Mouse (Mus musculus) adrenal gland, postnatal 25 days (tissue): ENCODE data around the gene Kcna2. TPM values are rescaled to one million over a fixed set of nuclear protein-coding genes. Genes with fewer than 3 reads are reported as not detected.

ENCODE experiments used
- DNase-seq: peaks from one replicate; pipeline ENCODE4 v3.0.0; 2021; ENCODE audit warnings: mixed read lengths
- long read RNA-seq: library from polyadenylated mRNA; stranded (forward); transcript quantifications from one replicate; pipeline ENCODE4 v2.0.0, GENCODE M21; 2021
- total RNA-seq: library from RNA; stranded (reverse); gene quantifications from 2 replicates; pipeline ENCODE4 v1.2.3, GENCODE M21; 2021

Kcna2 gene
- 0.95 and 1.2 TPM in 2 replicates for total RNA-seq
- long read RNA-seq, partial matches to known transcripts, result 0 of 1 reads
- long read RNA-seq, other reads (novel, unspliced or antisense), result 1 of 1 reads

DNA sequence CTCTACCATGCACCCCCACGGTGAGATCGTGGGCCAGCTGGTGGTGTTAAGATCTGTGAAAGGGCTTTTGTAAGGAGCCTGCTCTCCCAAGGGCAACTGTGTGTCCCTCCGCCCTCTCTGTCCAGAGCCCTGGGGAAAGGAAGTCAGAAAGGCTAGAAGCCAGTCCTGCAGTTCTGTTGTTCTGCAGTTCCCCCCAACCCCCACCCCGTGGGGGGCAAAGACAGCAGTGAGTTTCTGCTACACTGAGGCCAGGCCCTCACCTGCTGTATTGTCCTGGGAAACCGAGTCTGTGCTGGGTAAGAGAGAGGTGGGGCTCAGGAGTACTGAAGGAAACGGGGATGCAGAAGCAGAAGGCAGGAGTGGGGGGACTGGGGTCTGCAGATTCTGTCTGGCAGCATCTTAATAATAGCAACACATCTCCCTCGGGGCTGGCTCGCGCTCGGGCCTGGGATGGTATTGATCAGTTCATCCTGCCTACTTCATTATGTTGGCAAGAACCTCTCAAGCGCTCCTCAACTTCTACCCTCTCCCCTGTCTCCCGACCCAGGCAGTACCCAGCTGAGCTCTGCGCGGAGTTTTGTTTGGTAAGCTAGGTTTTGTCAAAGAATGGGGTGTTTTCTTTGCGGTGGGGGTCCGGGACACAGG, at the start of gene Kcna2:
Gene Kcna2 (plus strand): TSS at position 336 of the 645 bp plus-strand sequence.
- no peak for DNase-seq

DNA sequence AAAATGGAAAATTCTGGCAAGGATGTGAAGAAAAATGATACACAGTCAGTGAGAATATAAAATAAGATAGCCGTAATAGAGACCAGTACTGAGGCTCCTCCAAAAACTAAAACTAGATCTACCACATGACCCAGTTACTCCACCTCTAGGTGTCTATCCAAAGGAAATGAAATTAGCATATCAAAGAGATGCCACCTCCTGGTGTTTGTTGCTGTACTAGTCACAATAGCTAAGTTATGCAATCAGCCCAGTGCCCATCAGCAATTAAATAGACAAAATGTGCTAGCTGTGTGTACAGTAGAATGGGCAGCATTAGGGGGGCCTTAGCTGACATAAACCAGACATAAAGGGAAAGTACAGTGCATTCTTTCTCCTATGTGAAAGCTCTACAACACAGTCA, 39.5 kb upstream of the Kcna2 start:
- DNase-seq, result no peak

DNA sequence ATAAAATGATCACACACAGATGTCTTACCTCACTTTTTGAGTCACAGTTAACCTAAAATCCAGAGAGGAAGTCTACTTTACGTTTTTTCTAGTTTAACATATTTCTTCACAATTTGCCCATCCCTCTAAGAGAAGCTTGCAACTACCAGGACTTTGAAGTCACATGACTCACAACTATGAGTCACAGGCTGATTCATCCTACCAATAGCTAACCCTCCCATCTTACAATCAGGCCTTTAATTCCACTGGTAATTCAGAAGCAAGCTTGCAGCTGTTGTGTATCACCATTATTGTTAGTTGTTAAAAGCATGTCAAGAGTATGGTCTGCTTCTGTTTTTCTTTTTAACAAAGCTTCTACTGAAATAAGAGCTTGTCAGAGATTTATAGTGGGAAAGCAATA, 38.2 kb upstream of the Kcna2 start:
- DNase-seq, result no peak

DNA sequence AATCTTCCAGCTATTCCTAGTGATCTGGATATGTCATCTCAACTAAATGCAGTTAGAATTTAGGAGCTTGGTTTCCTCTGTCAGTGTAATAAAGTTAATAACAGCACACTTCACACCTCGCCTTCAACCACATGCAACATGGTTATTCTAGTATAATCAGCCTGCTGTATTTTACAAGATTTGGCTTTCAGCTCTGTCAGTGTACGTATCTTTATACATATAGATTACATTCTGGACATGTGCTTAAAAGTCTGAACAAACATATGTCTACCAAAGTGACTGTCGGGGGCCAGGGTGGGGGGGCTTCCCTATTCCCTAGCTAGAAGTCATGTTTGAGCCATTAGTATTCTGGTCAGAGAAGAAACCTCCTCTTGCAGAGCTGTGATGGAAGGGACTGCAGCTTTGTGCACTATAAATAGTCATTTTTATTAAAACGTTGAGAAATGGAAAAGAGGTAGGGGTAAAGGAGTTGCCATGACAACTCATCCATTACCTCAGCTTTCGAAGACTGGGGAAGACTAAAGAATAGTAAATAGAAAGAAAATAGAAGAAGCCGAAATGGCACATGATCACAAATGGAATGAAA, 35.3 kb upstream of the Kcna2 start:
- no peak for DNase-seq

- DNase-seq, result no peak
Observed at GRCm38 (mm10) chr3:107066165-107066850, 34.6 kb upstream of the Kcna2 start.

GRCm38 (mm10) chr3:107067245-107067644, 33.7 kb upstream of the Kcna2 start:
- no peak for DNase-seq

DNA sequence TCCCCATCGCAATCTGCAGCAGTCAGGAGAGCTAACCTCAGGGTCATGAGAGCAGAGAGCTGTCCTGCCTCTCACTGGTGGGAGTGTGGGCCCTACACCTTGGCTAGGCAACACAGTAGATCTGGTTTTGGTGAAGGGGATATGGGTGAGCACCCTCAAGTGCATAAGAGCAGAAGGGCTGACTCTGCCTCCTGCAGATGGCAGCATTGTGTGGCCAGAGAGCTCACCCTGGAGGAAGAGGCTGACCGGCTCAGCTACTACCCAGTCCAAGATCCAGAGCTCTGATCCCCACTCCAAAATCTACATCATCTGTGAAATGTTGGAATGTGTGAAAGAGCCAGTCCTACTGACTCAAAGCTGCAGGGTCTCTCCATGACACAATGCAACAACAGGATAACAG, 27.1 kb upstream of the Kcna2 start:
- DNase-seq, result no peak

DNA sequence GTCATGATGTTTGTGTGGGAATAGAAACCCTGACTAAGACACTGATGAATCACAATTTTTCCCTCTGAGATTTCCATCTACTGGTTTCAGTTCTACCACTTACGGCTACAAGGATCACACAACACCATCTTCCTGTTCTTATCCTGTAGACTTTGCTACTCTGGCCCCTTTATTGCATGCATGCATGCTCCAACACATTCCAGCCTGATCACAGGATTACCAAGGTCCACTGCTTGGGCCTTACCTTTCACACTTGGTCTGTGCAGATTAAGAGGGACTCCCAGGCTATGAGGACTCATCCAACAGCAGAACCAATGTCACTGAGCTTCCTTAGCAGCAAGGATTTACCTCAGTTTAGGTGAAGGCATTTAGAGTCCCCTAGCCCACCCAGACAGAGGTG, 25.2 kb upstream of the Kcna2 start:
- DNase-seq, result no peak

DNA sequence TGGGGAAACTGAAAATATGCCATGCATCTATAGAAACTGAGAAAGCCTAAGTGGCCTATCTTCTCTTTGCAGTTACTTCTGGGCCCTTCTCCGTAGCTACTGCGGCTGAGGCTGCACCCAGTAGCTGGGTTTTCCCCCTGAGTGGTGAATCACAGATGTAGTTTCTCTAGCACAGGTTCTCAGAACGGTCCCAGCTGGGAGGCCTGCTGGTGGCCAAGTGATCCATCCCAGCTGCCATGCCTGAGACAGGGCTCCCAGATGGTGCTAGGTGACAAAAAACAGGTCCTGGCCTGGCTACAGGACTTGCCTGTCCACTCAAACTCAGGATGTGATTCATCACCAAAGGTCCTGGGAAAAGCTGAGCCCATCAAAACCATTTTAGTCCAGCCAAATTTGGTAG, 24.3 kb upstream of the Kcna2 start:
- no peak for DNase-seq

GRCm38 (mm10) chr3:107077101-107077500, 23.8 kb upstream of the Kcna2 start:
- DNase-seq, result no peak

- no peak for DNase-seq
Observed at GRCm38 (mm10) chr3:107080803-107081202, 20.1 kb upstream of the Kcna2 start.

GRCm38 (mm10) chr3:107081227-107081626, 19.7 kb upstream of the Kcna2 start:
- DNase-seq, result no peak

GRCm38 (mm10) chr3:107084586-107084985, 16.4 kb upstream of the Kcna2 start:
- DNase-seq, result no peak

GRCm38 (mm10) chr3:107087410-107087809, 13.5 kb upstream of the Kcna2 start:
- DNase-seq, result no peak

- DNase-seq, result no peak
Observed at GRCm38 (mm10) chr3:107088820-107089219, 12.1 kb upstream of the Kcna2 start.

GRCm38 (mm10) chr3:107089475-107089874, 11.5 kb upstream of the Kcna2 start:
- DNase-seq, result no peak

DNA sequence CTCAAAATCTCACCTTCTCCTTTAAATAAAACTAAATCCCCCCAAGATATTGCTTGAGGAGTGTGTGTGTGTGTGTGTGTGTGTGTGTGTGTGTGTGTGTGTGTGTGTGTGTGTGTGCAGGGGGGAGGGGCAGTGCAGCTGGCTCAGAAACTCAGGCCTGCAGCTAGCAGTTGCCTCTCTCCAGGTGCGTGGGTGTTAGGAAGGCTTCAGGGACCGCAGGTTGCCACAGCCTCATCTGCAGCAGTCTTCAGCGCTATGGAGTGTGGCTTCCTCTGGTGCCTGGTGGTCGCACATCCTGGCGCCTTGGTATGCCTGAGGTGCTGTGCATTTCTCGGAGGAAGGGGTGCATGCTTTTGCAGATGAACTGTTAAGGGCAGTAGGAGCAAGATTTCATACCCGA, 10.9 kb upstream of the Kcna2 start:
- DNase-seq, result no peak

DNA sequence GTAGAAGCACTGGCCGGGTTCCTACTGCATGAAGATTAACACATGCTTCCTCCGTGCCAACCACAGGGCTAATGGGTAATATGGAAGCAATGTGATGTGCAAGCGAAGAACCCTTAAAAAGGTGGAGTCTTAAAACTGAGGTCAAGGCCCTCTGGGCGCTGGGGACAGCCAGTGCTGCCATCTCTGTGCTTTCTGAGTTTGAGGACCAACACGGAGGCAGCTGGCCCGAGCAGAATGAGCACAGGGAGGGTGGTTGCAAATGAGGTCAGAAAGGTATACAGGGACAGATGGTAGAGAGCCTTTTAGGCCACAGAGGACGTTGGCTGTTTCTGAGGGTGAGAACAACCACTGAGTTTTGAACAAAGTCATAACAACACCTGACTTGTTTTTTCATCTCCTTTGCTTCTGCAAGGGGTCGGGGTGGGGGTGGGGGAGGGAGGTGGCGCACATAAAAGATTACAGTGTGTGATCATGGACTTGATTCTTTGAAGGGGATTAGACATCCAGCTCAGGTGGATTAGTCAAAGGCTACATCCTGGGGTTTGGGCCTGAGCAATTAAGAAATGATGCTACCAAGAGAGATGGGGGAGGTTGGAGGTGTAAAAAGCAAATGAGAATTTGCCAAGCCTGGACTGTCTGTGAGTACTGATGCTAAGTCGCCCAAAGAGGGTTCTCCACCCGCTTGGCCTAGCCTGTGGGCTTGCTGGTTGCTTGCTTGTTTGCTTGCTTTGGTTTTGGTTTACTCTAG, 10.4 kb upstream of the Kcna2 start:
- DNase-seq, result no peak

DNA sequence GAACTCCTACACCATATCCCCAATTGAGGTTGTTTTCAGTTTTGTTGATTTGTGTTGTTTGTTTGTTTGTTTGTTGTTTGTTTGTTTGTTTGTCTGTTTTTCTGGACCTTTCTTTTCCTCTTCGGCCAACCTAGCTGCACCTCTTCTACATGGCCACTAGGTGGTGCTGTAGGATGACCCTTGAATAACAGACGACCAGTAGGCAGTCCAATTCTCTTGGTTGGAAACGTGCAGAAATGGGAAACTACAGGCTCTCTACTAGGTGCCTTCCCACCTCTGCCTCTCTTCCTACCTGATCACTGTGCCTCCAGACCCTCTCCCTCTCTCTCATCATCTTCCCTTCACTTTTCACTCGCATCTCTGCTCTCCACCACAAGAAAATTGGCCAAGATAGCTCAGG, 6.9 kb upstream of the Kcna2 start:
- DNase-seq, result peak; percentile 24

DNA sequence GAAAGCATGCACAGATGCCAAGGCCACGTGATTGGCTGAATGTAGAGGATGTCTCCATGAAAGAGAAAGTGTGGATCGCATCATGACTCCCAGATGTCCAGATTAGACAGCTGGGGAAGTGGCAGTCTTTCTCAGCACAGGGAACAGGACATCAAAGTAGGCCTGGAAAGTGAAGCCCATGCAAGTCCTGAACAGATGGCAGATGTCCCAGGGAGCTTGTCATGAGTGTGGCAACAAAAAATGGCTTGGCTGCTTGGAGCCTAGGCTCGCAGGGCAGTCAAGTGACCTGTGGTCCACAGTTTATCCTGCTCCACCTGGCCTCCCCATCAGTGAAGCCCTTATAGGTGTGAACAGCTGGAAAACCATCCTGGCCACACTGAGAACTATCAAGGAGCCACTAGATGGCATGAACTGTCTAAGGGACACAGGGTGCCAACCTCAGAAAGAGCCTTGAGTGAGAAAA, 4.6 kb upstream of the Kcna2 start:
- DNase-seq, result no peak

GRCm38 (mm10) chr3:107099866-107100265, 1.1 kb upstream of the Kcna2 start:
- no peak for DNase-seq

DNA sequence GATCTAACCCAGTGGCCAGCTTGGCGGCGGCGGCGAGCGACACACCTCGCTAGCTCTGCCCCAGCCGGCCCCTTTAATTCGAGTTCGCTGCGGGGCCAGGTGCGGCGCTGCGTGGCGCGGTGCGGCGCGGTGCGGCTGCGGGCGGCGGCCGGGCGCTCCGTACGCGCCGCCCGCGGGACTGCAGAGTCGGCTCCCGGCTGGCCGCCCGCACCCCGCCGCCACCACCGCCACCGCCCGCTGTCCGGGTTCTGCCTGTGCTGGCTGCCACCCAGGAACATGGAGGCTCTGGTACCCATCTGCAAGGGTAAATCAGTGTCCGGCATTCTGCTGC, 475 bp downstream of the Kcna2 start:
- DNase-seq, result peak; percentile 30
